Mouse (Mus musculus) bone marrow, adult 2 months (tissue): ENCODE data around the gene Robo1.

Experiments used
- CTCF ChIP-seq: fragments of 200-500 bp; IDR thresholded peaks from 2 replicates; pipeline ENCODE4 v1.5.1; 2011; ENCODE audit warnings: low read length, control low read depth; ENCODE audit not compliant: control insufficient read depth, insufficient read depth
- POLR2A ChIP-seq: fragments of 200-500 bp; IDR thresholded peaks from 2 replicates; pipeline ENCODE4 v1.6.1; 2011; ENCODE audit warnings: low read depth, mild to moderate bottlenecking, control low read depth, low read length, borderline replicate concordance; ENCODE audit not compliant: control insufficient read depth

DNA sequence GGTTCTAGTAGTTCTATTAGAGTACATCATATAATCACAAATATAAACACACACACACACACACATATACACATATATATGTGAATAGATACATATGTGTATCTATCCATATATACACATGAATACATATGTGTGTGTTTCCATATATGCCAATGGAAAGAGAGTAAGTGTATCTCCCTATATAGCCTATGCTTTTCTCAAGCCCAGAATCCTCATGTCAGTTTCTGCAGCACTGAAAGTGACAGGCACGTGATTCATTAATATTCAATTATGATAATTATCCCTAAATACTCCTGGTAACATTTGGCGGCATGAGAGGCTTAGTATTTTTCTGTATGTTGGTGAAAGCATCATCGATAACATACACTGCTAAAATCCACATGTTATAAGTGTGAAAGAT, 20.5 kb downstream of the Robo1 start:
- TF ChIP-seq CTCF (no peak), POLR2A (no peak)
